Mouse (Mus musculus): ENCODE measurements around the gene Cyp2d22. TPM values are rescaled to one million over a fixed set of nuclear protein-coding genes. Genes with fewer than 3 reads are reported as not detected.

The Cyp2d22 gene
- total RNA-seq, 2 experiments from 2014 or later: 17.3 to 17.9 TPM

DNA sequence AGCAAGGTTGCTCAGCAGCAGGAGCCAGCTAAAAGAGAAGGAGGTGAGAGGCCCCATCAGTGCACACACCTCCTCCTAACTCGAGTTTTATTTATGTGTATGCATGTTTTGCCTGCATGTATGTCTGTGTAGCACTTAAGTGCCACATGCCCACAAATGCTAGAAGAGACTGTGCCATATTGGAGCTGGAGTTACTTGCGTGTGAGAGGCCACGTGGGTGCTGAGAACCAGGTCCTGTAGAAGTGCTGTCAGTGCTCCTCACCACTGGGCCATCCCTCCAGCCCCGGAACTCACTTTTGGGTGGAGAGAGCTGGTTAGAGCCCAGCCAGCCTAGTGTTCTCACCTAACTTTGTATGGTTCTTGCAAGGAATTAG, 32.8 kb downstream of the Cyp2d22 start:
- no peak for DNase-seq (ENCODE audit: low spot score in 2 of 2)

GRCm38 (mm10) chr15:82346580-82347302, 33.3 kb downstream of the Cyp2d22 start:
- DNase-seq (ENCODE audit: low spot score in 2 of 2): no peak

DNA sequence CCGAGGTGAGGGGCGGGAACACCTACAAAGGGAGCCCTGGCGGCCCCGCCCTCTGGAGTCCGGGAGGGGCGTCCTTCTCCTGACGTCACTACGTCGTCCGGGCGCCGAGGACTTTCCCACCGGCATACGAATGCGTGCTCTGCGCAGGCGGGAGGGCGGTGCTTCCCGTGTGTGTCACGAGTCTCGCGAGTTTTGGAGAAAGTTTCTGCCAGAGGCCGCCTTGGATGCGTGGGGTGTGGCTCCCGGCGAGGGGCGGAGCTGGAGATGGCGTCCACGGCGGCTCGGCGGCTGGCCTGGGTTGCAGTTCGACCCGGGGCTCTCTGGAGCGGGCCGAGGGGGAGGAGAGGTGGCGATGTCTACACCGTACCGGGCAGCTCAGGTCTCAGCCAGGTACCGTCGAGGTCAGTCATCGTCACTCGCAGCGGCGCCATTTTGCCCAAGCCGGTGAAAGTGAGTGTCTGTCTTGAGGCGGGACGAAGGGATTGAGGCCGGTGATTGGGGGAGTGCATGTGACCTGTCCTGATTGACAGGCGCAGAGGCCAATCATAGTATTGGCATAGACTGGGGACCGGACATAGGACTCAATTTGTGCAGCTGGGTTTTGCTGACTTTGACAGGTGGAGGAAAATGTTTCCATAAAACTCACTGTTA, 34.1 kb downstream of the Cyp2d22 start:
- peak; percentile 89 to 97 for DNase-seq (ENCODE audit: low spot score in 2 of 2)

GRCm38 (mm10) chr15:82344971-82345370, 35.1 kb downstream of the Cyp2d22 start:
- DNase-seq (ENCODE audit: low spot score in 2 of 2): no peak

DNA sequence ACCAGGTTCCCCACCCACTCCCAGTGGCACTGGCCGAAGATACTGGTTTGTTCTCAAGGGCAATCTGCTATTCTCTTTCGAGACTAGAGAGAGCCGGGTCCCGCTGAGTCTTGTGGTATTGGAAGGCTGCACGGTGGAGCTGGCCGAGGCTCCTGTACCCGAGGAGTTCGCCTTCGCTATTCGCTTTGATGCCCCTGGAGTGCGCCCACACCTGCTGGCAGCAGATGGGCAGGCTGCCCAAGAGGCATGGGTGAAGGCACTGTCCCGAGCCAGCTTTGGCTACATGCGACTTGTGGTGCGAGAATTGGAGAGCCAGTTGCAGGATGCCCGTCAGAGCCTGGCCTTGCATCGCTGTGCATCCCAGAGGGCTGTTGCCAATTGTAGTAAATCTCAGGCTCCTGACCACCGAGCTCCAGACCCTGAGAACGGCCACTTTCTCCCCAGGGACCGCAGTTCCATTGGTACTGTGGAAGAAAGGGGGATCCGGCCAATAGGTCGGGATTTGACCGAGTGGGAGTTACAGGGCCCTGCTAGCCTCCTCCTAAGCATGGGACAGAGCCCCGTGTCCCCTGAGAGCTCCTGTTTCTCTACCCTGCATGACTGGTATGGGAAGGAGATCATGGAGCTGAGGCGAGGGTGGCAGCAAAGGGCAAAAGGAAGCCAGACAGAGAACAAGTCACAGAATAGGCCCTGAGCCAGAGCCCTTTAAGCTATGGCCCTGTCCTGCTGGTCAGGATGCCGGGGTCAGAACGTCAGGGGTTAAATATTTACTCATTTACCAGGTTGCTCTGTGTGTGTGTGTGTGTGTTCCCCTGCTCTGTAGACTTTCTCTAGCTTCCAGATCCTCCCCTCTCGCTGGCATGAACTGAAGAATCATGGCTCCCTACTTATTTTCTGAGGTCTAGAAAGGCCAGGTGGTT, 36.4 kb downstream of the Cyp2d22 start:
- DNase-seq (ENCODE audit: low spot score in 2 of 2): no peak

GRCm38 (mm10) chr15:82342543-82342935, 37.5 kb downstream of the Cyp2d22 start:
- no peak for DNase-seq (ENCODE audit: low spot score in 2 of 2)

GRCm38 (mm10) chr15:82341675-82342542, 38.2 kb downstream of the Cyp2d22 start:
- no peak for DNase-seq (ENCODE audit: low spot score in 2 of 2)

DNA sequence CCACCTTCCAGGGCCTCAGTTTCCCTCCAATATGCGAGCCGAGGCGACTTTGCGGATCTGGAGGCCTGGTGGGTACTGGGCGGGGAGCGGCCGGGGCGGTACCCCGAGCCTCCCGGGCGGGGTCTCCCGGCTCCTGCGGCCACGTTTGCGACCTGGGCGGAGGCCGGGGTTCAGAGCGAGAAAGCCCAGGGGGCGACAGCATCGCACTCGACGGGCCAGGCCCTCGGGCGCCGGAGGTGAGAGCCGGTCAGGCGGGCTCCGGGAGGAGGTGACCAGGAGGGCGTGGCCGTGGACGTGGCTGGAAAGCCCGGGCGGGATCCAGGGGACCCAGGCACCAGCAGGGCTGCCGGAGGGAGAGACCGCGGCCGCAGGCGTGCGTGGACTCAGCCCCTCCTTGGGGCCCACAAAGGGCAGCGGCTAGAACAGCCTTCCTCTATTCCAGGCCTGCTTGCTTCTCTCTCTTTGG, 39.0 kb downstream of the Cyp2d22 start:
- peak; percentile 71 to 78 for DNase-seq (ENCODE audit: low spot score in 2 of 2)

DNA sequence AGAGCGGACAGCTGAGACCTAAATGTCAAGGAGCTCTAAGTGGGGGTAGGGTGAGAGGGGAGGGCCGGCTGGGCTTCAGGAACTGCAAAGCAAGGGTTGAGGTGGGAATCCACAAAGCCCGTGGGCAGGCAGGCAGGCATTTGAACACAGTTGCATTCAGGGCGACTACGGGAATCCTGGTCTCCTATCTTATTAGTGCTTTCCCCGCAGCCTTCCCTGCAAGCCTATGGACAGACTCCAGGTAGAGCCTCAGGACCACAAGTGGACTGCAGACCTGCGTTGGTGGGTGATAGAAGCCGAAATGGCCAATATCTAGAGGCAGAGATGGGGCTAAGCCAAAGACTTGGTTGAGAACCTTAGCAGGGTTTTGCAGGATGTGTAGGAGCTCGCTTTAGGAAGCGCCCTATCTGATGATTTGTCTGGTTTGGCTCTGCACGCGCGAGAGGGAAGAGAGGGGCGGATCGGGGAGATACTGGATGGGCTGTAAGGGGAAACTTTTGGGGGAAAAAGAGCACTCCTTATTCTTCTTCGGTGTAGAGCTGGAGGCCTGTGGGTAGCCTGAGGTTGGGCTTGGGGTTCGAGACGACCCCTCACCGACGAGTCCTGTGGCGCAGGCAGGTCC, 39.5 kb downstream of the Cyp2d22 start:
- no peak for DNase-seq (ENCODE audit: low spot score in 2 of 2)

DNA sequence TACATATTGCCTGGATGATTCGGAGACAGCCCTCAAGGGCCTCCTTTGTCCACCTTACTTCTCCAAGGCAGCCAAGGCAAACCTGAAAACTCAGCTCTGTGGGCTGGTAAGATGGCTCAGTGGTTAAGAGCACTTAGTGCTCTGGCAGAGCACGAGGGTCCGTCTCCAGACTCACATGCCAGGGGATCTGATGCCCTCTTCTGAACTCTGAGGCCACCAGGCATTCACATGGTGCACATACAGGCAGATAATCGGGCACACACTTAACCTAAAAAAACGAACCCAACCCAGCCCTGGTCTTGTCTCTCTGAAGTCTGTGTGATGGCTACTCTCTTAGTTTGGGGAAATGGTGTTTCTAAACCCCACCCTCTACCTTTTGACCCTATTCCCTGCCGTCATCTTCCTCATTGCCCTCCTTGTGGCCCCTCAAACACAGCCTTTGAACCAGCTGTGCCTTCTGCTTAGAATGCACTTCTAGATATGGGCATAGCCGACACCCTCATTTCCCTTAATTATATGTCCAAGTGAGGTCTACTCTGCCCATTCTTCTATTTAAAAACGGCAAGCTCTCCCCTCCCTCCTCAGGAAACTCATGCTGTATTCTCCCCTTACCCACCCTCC, 40.3 kb downstream of the Cyp2d22 start:
- no peak for DNase-seq (ENCODE audit: low spot score in 2 of 2)

- DNase-seq (ENCODE audit: low spot score in 2 of 2): no peak
These were observed 40.9 kb downstream of the Cyp2d22 start for GRCm38 (mm10) chr15:82339150-82339549.

GRCm38 (mm10) chr15:82338593-82339112, 41.4 kb downstream of the Cyp2d22 start, which contains the start of the genes Naga, Pheta2 and Smdt1:
Naga (minus strand) TSS chr15:82338925.
Pheta2 (plus strand) TSS chr15:82338942.
Smdt1 (plus strand) TSS chr15:82338959.
- peak; percentile 90 to 97 for DNase-seq (ENCODE audit: low spot score in 2 of 2)

- DNase-seq (ENCODE audit: low spot score in 2 of 2): no peak
These were observed 42.2 kb downstream of the Cyp2d22 start for GRCm38 (mm10) chr15:82337875-82338274.

DNA sequence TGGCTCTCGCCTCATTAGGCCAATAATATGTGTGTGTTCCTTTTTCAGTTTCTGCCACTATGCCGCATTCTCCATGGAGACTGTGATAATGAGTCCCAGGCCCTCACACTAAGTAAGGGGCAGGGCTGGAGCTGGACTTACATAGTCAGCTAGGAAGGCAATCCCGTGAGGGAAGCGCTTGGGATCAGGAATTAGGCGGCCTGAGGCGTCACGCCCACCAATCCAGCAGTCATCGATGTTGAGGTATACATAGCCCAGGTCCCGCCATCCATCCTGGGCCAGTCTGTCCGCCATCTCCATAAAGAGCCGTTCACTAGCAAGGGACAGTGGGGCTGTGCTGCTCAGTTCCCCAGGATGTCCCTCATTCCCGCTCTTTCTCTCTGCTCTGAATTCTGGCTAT, 43.4 kb downstream of the Cyp2d22 start:
- DNase-seq (ENCODE audit: low spot score in 2 of 2): no peak

- no peak for DNase-seq (ENCODE audit: low spot score in 2 of 2)
These were observed 44.9 kb downstream of the Cyp2d22 start for GRCm38 (mm10) chr15:82335194-82335593.

GRCm38 (mm10) chr15:82325382-82325781, 54.7 kb downstream of the Cyp2d22 start:
- DNase-seq (ENCODE audit: low spot score in 2 of 2): no peak

DNA sequence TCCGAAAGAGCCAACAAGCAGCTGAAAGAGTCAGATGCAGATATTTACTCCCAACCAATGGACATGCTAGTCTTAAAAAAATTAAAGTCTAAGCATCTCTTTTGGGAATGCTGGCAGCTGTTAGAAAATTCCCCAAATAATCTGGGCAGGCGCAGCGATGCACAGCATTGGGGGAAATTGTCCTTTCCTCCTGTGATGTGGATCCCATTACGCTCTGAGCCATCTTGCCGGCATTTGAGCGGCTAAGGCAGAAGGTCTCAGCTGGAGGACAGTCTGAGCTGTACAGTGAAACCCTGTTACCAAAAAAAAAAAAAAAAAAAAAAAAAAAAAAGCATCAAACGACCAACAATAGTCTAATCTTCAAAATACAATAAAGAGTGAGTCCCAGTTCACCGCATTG, 57.9 kb downstream of the Cyp2d22 start:
- no peak for DNase-seq (ENCODE audit: low spot score in 2 of 2)

All from gastrocnemius, postnatal 4 days (tissue).